ENCODE assay signal across 10 mouse cellular contexts in the genomic region with DNA sequence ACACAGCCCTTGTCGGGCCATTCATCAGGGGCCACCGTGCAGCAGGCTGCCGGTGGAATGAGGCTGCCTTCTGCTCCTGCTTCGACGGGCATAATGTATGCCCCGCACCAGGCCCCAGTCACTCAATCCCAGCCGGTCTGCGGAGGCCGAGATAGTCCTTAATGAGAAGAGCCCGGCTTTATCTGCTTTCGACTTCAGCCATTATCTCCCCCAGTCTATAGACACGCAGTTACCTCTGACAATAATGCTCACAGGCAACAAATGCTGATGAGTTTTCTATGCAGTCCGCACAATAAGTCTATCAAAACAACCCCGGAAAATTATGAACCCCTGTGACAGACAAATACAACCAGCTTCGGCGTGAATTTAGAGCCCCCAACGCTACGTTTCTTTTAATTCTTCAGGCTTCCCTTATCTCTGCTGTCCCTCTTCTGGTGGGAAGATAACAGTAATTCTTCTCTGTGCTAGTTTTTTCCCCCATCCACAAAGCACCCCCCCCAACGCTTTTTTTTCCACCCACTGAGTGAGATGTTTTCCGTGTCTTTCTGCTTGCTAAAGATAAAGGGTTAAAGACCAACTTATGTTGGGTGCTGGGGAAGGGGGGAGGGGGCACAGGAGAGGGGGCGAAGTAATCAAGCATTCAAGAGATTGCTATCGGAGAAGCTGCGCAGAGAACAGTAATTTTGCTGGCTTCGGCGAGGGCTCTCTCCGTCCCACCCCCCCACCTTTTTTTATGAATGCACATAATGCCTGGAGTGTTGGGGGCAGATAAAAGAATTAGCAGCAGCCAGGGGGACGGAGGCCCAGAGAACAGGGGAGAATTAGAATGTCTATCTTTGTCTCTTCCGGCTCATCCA.
A peak's percentile ranks its signal among the peaks of the same experiment; 100 is the strongest.
DNase-seq lines count a peak whose midpoint lies in the region; ATAC-seq and TF ChIP-seq lines count a peak whose summit lies in the region.
"Had no signal": no experiment of that assay in that cellular context is flagged by ENCODE, and none has a peak within 500 bp of the region (broad histone marks: within the 10 kb centered on the region; RNA-seq: fewer than 3 reads in every experiment).

No protein-coding gene starts in this region.

- no peak for ATAC-seq in heart, embryonic 15.5 days (replicated peaks; ENCODE audit: insufficient number of reproducible peaks, insufficient read depth, low FRiP score, low read depth)
- ATAC-seq in forebrain, postnatal 0 days, result no peak

- H3K4me3 ChIP-seq in heart, embryonic 15.5 days, result 0 out of 2 replicates have a peak overlapping the region, but pooled peaks have one; percentile 10
- peak overlapping the region; percentile 23 for H3K4me3 ChIP-seq in forebrain, postnatal 0 days (ENCODE audit: low read depth, low read length)
- peak overlapping the region; percentile 40 for H3K4me3 ChIP-seq in midbrain, embryonic 10.5 days
- H3K4me3 ChIP-seq: limb, embryonic 15.5 days had no signal

- 4% methylated on average over 28 of the region's 28 CpGs for WGBS in heart, embryonic 15.5 days
- 6% methylated on average over 28 of the region's 28 CpGs for WGBS in forebrain, postnatal 0 days
- 8% methylated on average over 28 of the region's 28 CpGs for WGBS in midbrain, embryonic 10.5 days

- no peaks in the 10 kb centered on the region for H3K9me3 ChIP-seq in heart, embryonic 15.5 days (replicated peaks)
- H3K9me3 ChIP-seq in forebrain, postnatal 0 days (ENCODE audit: low read length), result no peaks in the 10 kb centered on the region
- no peaks in the 10 kb centered on the region for H3K9me3 ChIP-seq in midbrain, embryonic 10.5 days (replicated peaks)
- H3K9me3 ChIP-seq: limb, embryonic 15.5 days had no signal

- H3K27ac ChIP-seq in heart, embryonic 15.5 days, result no peak overlapping the region
- no peak overlapping the region for H3K27ac ChIP-seq in forebrain, postnatal 0 days (ENCODE audit: low read depth, low read length)
- peak overlapping the region; percentile 59 for H3K27ac ChIP-seq in midbrain, embryonic 10.5 days (replicated peaks)
- H3K27ac ChIP-seq: limb, embryonic 15.5 days had no signal

- no peak for DNase-seq in heart, adult 8-10 months (ENCODE audit: low spot score)
- peak; percentile 76 for DNase-seq in c-Kit-positive CD71-positive TER-119-negative erythroid progenitor cells, embryonic 14.5 days (ENCODE audit: low read depth)
- DNase-seq in forebrain, postnatal 0 days, result peak; percentile 40
- peak; percentile 38 for DNase-seq in midbrain, embryonic 10.5 days (ENCODE audit: low spot score)
- no peak for DNase-seq in frontal cortex, postnatal 10 days (ENCODE audit: low spot score in 2 of 2)
- no peak for DNase-seq in cerebellum, postnatal 10 days
- DNase-seq in gastrocnemius, adult 8-10 months (ENCODE audit: low spot score in 2 of 2), result no peak
- DNase-seq: gastrocnemius, postnatal 14 days had no signal

- peaks cover 43% of the 10 kb centered on the region for H3K27me3 ChIP-seq in heart, embryonic 15.5 days
- H3K27me3 ChIP-seq in forebrain, postnatal 0 days (ENCODE audit: insufficient read depth, low read length), result peaks cover 5% of the 10 kb centered on the region
- peaks cover 100% of the 10 kb centered on the region for H3K27me3 ChIP-seq in midbrain, embryonic 10.5 days (ENCODE audit: low read depth, poor library complexity, severe bottlenecking)

- peaks cover 13% of the 10 kb centered on the region for H3K4me1 ChIP-seq in heart, embryonic 15.5 days (replicated peaks)
- H3K4me1 ChIP-seq in forebrain, postnatal 0 days (ENCODE audit: insufficient read depth), result no peaks in the 10 kb centered on the region; the same call in 1 of the 2 replicates
- peaks cover 34% of the 10 kb centered on the region for H3K4me1 ChIP-seq in midbrain, embryonic 10.5 days

- H3K4me2 ChIP-seq in heart, embryonic 15.5 days, result peak overlapping the region; percentile 50
- peak overlapping the region; percentile 52 for H3K4me2 ChIP-seq in forebrain, postnatal 0 days (ENCODE audit: low read depth)
- H3K4me2 ChIP-seq: limb, embryonic 15.5 days had no signal

- no peak overlapping the region for H3K9ac ChIP-seq in heart, embryonic 15.5 days
- H3K9ac ChIP-seq in forebrain, postnatal 0 days, result no peak overlapping the region
- H3K9ac ChIP-seq: limb, embryonic 15.5 days had no signal

- peak; percentile 31 for TF ChIP-seq CTCF in forebrain, postnatal 0 days (IDR thresholded peaks at IDR 0.05; ENCODE audit: low read depth)

- no peaks in the 10 kb centered on the region for H3K36me3 ChIP-seq in heart, embryonic 15.5 days
- no peaks in the 10 kb centered on the region for H3K36me3 ChIP-seq in forebrain, postnatal 0 days (ENCODE audit: insufficient read depth)
- H3K36me3 ChIP-seq in midbrain, embryonic 10.5 days, result no peaks in the 10 kb centered on the region
- H3K36me3 ChIP-seq: limb, embryonic 15.5 days had no signal

Comparison
In these comparisons a context has a peak if more than half of its experiments do, and no peak if none do; other contexts are left out.
1. DNase-seq: peak in c-Kit-positive CD71-positive TER-119-negative erythroid progenitor cells, embryonic 14.5 days (single experiment), forebrain, postnatal 0 days (single experiment) and midbrain, embryonic 10.5 days (single experiment); none in heart, adult 8-10 months (single experiment), frontal cortex, postnatal 10 days (0 of 2), cerebellum, postnatal 10 days (0 of 2) and gastrocnemius, adult 8-10 months (0 of 2).
2. Peak in every context shown above with its lines, with median percentiles within 50 percentile points of each other: H3K4me3 ChIP-seq.